Mouse (Mus musculus): ENCODE results near the gene Bcl11a. TPM values are rescaled to one million over a fixed set of nuclear protein-coding genes. Genes with fewer than 3 reads are reported as not detected.

Gene Bcl11a
- polyA plus RNA-seq, 1 experiment from 2014 or later: 95.2 TPM

DNA sequence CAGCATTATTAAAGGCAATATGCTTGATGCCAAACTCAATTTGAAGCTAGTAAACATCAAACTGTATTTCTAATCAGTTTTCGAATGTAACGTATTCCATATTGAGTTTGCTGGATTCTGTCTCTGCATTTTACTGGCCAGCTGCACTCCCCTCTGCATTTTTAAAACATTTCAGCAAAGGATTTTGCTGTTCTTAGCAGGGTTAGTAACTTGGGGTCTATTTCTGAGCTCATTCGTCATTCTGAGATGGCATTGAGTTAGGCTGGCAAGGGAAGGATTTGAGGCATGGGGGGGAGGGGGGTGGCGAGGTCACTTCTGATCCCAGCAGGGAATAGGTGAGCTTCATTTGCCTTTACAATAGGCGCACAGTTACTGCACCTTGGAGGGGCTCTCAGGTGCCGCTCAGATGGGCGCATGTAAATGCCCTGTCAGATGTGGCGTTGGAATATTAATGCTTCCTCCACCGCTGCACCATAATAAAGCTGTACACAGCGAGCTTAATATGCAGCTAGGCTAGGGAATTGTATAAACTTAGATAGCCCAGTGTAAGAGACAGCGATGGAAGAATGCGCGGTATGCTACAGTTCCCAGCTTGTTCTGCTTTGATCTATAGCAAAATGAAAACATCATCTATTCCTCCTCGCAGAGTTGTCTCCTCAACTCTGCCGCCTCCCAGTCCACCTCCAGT lies 13.7 kb downstream of the Bcl11a start:
- Histone ChIP-seq H3K4me3 (ENCODE audit: low read depth, low read length) (no peak overlapping the region), H3K27ac (replicated peaks; ENCODE audit: low read depth, low read length) (no peak overlapping the region), H3K9ac (ENCODE audit: low read length) (no peak overlapping the region), H3K4me2 (ENCODE audit: low read depth, severe bottlenecking) (no peak overlapping the region), H3K4me1 (ENCODE audit: control insufficient read depth, insufficient read depth, low read length) (peaks cover 31% of the 10 kb centered on the region), H3K36me3 (ENCODE audit: control insufficient read depth, insufficient read depth, low read length) (peaks cover 10% of the 10 kb centered on the region; the same call in 1 of the 2 replicates), H3K9me3 (ENCODE audit: control insufficient read depth, low read length) (no peaks in the 10 kb centered on the region), H3K27me3 (ENCODE audit: control insufficient read depth, insufficient read depth, low read length) (no peaks in the 10 kb centered on the region)
- ATAC-seq (ENCODE audit: insufficient number of reproducible peaks, low FRiP score, low TSS enrichment, low read depth): no peak
- DNase-seq (ENCODE audit: low spot score): no peak
- 27% methylated on average over 15 of the region's 15 CpGs for WGBS

DNA sequence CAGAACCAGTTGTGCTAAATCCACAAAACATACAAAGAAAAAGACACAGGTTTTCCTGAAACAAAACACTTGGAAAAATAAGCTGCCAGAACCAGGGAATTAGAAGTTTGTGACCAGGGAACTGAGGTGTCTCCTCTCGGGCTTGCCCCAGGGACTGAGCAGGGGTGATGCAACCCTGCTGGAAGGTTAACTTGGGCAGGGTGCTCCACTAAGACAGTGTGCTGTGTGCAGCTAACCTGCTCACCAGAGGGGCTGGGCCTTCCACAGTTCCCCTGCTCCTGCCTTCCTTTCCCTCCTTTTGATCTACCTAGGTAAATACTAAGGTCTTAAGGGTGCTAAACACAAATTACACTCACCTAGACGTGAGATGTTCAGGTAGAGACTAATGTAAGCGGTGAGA lies 14.8 kb downstream of the Bcl11a start:
- Histone ChIP-seq H3K4me3 (ENCODE audit: low read depth, low read length) (no peak overlapping the region), H3K27me3 (ENCODE audit: control insufficient read depth, insufficient read depth, low read length) (no peaks in the 10 kb centered on the region), H3K4me1 (ENCODE audit: control insufficient read depth, insufficient read depth, low read length) (peaks cover 42% of the 10 kb centered on the region), H3K36me3 (ENCODE audit: control insufficient read depth, insufficient read depth, low read length) (peaks cover 6% of the 10 kb centered on the region; the same call in 1 of the 2 replicates), H3K9ac (ENCODE audit: low read length) (no peak overlapping the region), H3K4me2 (ENCODE audit: low read depth, severe bottlenecking) (no peak overlapping the region), H3K27ac (replicated peaks; ENCODE audit: low read depth, low read length) (no peak overlapping the region), H3K9me3 (ENCODE audit: control insufficient read depth, low read length) (no peaks in the 10 kb centered on the region)
- 55% methylated on average over 3 of the region's 3 CpGs for WGBS
- DNase-seq (ENCODE audit: low spot score): no peak
- ATAC-seq (ENCODE audit: insufficient number of reproducible peaks, low FRiP score, low TSS enrichment, low read depth): no peak

DNA sequence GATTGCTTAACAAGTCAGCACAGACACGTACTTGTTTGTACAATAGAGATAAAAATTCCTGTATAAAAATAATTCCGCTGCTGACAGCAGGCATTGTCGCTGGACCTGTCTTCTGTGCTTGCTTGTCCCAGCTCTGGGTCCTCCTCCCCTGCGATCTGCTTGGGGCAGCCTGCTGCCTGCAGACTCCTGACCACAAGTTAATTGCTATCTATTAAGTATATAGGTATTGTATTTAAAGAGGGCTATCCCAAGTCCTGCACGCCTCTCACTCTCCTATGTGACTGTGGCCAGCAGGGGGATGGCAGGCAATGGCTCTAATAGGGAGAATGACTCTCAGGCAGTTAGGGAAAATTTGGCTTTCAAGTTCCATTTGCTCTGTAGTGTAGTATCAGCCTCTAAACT lies 16.2 kb downstream of the Bcl11a start:
- H3K27me3 ChIP-seq (ENCODE audit: control insufficient read depth, insufficient read depth, low read length): no peaks in the 10 kb centered on the region
- H3K9me3 ChIP-seq (ENCODE audit: control insufficient read depth, low read length): no peaks in the 10 kb centered on the region
- 62% methylated on average over 5 of the region's 5 CpGs for WGBS
- ATAC-seq (ENCODE audit: insufficient number of reproducible peaks, low FRiP score, low TSS enrichment, low read depth): no peak
- peaks cover 53% of the 10 kb centered on the region for H3K4me1 ChIP-seq (ENCODE audit: control insufficient read depth, insufficient read depth, low read length)
- H3K4me3 ChIP-seq (ENCODE audit: low read depth, low read length): no peak overlapping the region
- H3K27ac ChIP-seq (replicated peaks; ENCODE audit: low read depth, low read length): no peak overlapping the region
- no peak overlapping the region for H3K4me2 ChIP-seq (ENCODE audit: low read depth, severe bottlenecking)
- no peaks in the 10 kb centered on the region for H3K36me3 ChIP-seq (ENCODE audit: control insufficient read depth, insufficient read depth, low read length)
- DNase-seq (ENCODE audit: low spot score): no peak
- H3K9ac ChIP-seq (ENCODE audit: low read length): no peak overlapping the region

DNA sequence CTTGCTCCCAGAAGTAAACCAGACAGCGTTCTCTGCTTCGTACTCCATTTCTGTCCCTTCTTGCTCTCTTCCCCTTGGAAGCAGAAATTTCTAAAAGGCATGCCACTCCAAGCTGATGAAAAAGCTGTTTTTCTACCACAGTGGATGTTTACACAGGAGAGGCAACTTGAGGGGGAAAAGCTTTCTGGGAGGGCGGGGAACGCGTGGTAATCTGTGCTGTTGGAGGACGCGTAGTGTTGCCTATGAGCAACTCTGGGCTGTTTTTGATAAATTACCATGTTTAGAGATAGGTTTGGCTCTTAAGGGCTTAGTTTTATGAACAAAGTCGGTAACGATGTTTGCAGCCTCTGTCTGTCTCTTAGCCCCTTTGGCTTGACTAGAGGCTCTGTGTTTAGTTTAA lies 17.4 kb downstream of the Bcl11a start:
- peaks cover 61% of the 10 kb centered on the region for H3K4me1 ChIP-seq (ENCODE audit: control insufficient read depth, insufficient read depth, low read length)
- WGBS: 44% methylated on average over 9 of the region's 9 CpGs
- H3K36me3 ChIP-seq (ENCODE audit: control insufficient read depth, insufficient read depth, low read length): no peaks in the 10 kb centered on the region
- no peak for ATAC-seq (ENCODE audit: insufficient number of reproducible peaks, low FRiP score, low TSS enrichment, low read depth)
- no peaks in the 10 kb centered on the region for H3K27me3 ChIP-seq (ENCODE audit: control insufficient read depth, insufficient read depth, low read length)
- no peak overlapping the region for H3K9ac ChIP-seq (ENCODE audit: low read length)
- DNase-seq (ENCODE audit: low spot score): no peak
- no peaks in the 10 kb centered on the region for H3K9me3 ChIP-seq (ENCODE audit: control insufficient read depth, low read length)
- no peak overlapping the region for H3K4me2 ChIP-seq (ENCODE audit: low read depth, severe bottlenecking)
- H3K27ac ChIP-seq (replicated peaks; ENCODE audit: low read depth, low read length): no peak overlapping the region
- H3K4me3 ChIP-seq (ENCODE audit: low read depth, low read length): no peak overlapping the region

DNA sequence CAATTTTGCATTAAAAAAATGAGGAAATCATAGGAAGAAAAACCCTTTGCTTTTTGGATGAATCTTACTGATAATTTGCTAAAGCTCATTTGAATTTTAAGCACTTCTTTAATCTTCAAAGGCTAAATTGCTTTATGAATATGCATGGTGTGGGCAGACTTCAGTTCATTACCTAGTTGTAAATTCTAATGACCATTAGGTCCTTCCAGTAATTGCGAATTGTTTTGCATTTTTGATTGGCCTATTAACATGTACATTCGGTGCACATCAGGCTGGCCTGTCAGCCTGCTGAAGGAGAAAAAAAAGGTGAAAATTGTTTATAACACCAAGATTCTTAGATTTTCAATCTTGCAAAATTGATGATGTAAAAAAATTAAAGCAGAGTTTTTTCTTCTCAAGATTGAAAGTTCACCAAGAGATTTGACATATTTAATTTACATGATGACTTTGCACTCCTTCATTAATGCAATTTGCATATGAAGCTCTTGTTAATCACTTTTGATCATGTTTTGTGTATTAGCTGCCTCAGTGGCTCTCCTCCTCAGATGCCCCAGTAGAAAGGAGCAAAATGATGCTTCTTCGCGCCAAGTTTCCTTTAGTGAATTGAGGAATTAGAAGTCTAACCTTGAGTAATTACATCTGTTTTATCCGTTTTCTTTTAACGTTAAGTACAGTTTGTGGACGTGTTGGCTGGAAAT lies 17.9 kb downstream of the Bcl11a start:
- Histone ChIP-seq H3K36me3 (ENCODE audit: control insufficient read depth, insufficient read depth, low read length) (no peaks in the 10 kb centered on the region), H3K9ac (ENCODE audit: low read length) (no peak overlapping the region), H3K27ac (replicated peaks; ENCODE audit: low read depth, low read length) (no peak overlapping the region), H3K4me1 (ENCODE audit: control insufficient read depth, insufficient read depth, low read length) (peaks cover 66% of the 10 kb centered on the region), H3K4me3 (ENCODE audit: low read depth, low read length) (no peak overlapping the region), H3K27me3 (ENCODE audit: control insufficient read depth, insufficient read depth, low read length) (no peaks in the 10 kb centered on the region), H3K4me2 (ENCODE audit: low read depth, severe bottlenecking) (no peak overlapping the region), H3K9me3 (ENCODE audit: control insufficient read depth, low read length) (no peaks in the 10 kb centered on the region)
- ATAC-seq (ENCODE audit: insufficient number of reproducible peaks, low FRiP score, low TSS enrichment, low read depth) (no peak), DNase-seq (ENCODE audit: low spot score) (no peak)
- WGBS: 47% methylated on average over 7 of the region's 7 CpGs

DNA sequence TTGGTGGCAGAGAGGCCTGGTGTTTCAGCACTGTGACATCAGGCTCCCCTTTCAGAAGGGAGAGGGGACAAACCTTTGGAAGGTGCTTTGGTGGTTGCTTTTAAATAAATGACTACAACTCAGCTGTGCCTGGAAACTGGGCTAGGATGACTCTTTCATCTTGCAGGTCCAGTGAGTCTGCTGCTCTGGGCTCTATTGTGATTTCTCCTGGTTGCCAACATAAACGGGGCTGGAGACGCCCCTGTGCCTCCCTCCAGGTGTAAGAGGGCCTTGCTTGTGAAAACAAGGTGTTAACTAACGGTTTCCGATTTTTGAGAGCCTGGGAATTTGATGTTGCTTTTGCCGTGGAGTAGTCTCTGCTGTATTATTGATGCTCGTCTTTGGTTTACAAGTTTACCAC lies 18.6 kb downstream of the Bcl11a start:
- no peak for ATAC-seq (ENCODE audit: insufficient number of reproducible peaks, low FRiP score, low TSS enrichment, low read depth)
- Histone ChIP-seq H3K27ac (replicated peaks; ENCODE audit: low read depth, low read length) (no peak overlapping the region), H3K36me3 (ENCODE audit: control insufficient read depth, insufficient read depth, low read length) (no peaks in the 10 kb centered on the region), H3K27me3 (ENCODE audit: control insufficient read depth, insufficient read depth, low read length) (no peaks in the 10 kb centered on the region), H3K4me1 (ENCODE audit: control insufficient read depth, insufficient read depth, low read length) (peaks cover 65% of the 10 kb centered on the region), H3K4me3 (ENCODE audit: low read depth, low read length) (no peak overlapping the region), H3K9me3 (ENCODE audit: control insufficient read depth, low read length) (no peaks in the 10 kb centered on the region), H3K4me2 (ENCODE audit: low read depth, severe bottlenecking) (no peak overlapping the region), H3K9ac (ENCODE audit: low read length) (no peak overlapping the region)
- no peak for DNase-seq (ENCODE audit: low spot score)
- WGBS: 14% methylated on average over 6 of the region's 6 CpGs

DNA sequence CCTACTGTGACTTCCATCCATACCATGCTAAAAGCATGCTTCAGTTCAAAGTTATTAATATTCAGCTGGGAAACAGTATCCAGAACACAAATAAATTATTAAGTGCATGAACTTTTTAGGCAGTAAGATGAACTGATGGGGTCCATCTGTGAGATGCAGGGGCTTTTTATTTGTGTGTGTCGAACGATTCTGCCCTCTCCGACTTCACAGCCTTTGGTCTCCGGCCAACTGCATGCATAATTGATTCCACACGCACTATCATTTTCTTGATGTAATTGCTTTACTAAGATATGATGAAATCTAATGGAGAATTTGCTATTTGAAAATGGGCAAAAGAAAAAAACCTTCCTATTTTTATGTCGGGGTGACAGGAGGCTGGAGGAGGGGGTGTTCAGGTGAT lies 19.2 kb downstream of the Bcl11a start:
- ATAC-seq (ENCODE audit: insufficient number of reproducible peaks, low FRiP score, low TSS enrichment, low read depth) (no peak), DNase-seq (ENCODE audit: low spot score) (no peak)
- Histone ChIP-seq H3K9me3 (ENCODE audit: control insufficient read depth, low read length) (no peaks in the 10 kb centered on the region), H3K4me3 (ENCODE audit: low read depth, low read length) (no peak overlapping the region), H3K4me1 (ENCODE audit: control insufficient read depth, insufficient read depth, low read length) (peaks cover 62% of the 10 kb centered on the region), H3K36me3 (ENCODE audit: control insufficient read depth, insufficient read depth, low read length) (no peaks in the 10 kb centered on the region), H3K27ac (replicated peaks; ENCODE audit: low read depth, low read length) (no peak overlapping the region), H3K9ac (ENCODE audit: low read length) (no peak overlapping the region), H3K27me3 (ENCODE audit: control insufficient read depth, insufficient read depth, low read length) (no peaks in the 10 kb centered on the region), H3K4me2 (ENCODE audit: low read depth, severe bottlenecking) (no peak overlapping the region)
- WGBS: 31% methylated on average over 6 of the region's 6 CpGs

DNA sequence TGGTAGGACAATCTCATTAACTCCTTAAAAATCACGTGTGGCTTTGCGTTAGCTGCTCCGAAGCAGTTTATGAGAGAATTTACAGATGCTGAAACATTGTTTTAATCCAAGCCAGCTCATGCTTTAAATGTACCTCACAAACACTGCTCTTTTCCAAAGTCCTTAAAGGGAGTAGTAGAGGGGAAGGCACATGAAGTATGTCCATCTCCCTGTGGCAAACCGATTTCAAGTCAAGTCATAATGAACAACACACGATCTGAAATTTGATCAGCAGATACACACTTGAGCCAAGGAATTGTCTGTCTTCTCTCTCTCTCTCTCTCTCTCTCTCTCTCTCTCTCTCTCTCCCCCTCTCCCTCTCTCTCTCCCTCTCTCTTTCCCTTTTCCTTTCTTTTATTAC lies 20.2 kb downstream of the Bcl11a start:
- Histone ChIP-seq H3K36me3 (ENCODE audit: control insufficient read depth, insufficient read depth, low read length) (no peaks in the 10 kb centered on the region), H3K9me3 (ENCODE audit: control insufficient read depth, low read length) (no peaks in the 10 kb centered on the region), H3K4me2 (ENCODE audit: low read depth, severe bottlenecking) (no peak overlapping the region), H3K4me1 (ENCODE audit: control insufficient read depth, insufficient read depth, low read length) (peaks cover 58% of the 10 kb centered on the region), H3K27me3 (ENCODE audit: control insufficient read depth, insufficient read depth, low read length) (no peaks in the 10 kb centered on the region), H3K9ac (ENCODE audit: low read length) (no peak overlapping the region), H3K4me3 (ENCODE audit: low read depth, low read length) (no peak overlapping the region), H3K27ac (replicated peaks; ENCODE audit: low read depth, low read length) (no peak overlapping the region)
- 40% methylated on average over 5 of the region's 5 CpGs for WGBS
- DNase-seq (ENCODE audit: low spot score): no peak
- ATAC-seq (ENCODE audit: insufficient number of reproducible peaks, low FRiP score, low TSS enrichment, low read depth): no peak

Measured in limb, embryonic 11.5 days (tissue).